Comparison of ENCODE assay signal across 8 mouse cellular contexts in genomic region chr10:108162297-108163020, GRCm38 (mm10). TPM values are rescaled to one million over a fixed set of nuclear protein-coding genes. Genes with fewer than 3 reads are reported as not detected.
DNase-seq lines count a peak whose midpoint lies in the region; ATAC-seq and TF ChIP-seq lines count a peak whose summit lies in the region.

No protein-coding gene starts in this region.

- H3K4me2 ChIP-seq in embryonic facial prominence, embryonic 11.5 days (ENCODE audit: low read depth, low read length): peak overlapping the region; percentile 49
- H3K4me2 ChIP-seq in heart, embryonic 16.5 days (ENCODE audit: low read depth, low read length): peak overlapping the region; percentile 77

- peak; percentile 68 for DNase-seq in gastrocnemius, adult 2 months
- no peak for DNase-seq in gastrocnemius, postnatal 25 days
- no peak for DNase-seq in MEL (ENCODE audit: low read depth, low spot score)
- no peak for DNase-seq in embryonic facial prominence, embryonic 11.5 days (ENCODE audit: low spot score)
- peak; percentile 48 for DNase-seq in left cerebral cortex, postnatal 4 days
- no peak for DNase-seq in midbrain, embryonic 10.5 days (ENCODE audit: low spot score)

- H3K4me1 ChIP-seq in MEL (ENCODE audit: control insufficient read depth in 1 of 2, insufficient read depth in 2 of 2, low read length in 2 of 2): peaks cover 8 to 11% of the 10 kb centered on the region in 2 experiments; a peak in 3 of 4 replicates
- no peaks in the 10 kb centered on the region for H3K4me1 ChIP-seq in embryonic facial prominence, embryonic 11.5 days (ENCODE audit: control insufficient read depth, insufficient read depth, low read length)
- H3K4me1 ChIP-seq in heart, embryonic 16.5 days (ENCODE audit: control insufficient read depth, insufficient read depth, low read length): peaks cover 25% of the 10 kb centered on the region
- H3K4me1 ChIP-seq in midbrain, embryonic 10.5 days: peaks cover 28% of the 10 kb centered on the region
- H3K4me1 ChIP-seq in testis, adult 2 months (ENCODE audit: control insufficient read depth, insufficient read depth, low read length): peaks cover 7% of the 10 kb centered on the region

- intact Hi-C loops in gastrocnemius, adult 2 months (cut with DNase I): loop anchor here (10.0 kb wide), 1 partner anchor 72 kb away; no protein-coding TSS in a partner anchor
- intact Hi-C loops in left cerebral cortex, postnatal 4 days (cut with DNase I): loop anchor here (10.0 kb wide), 1 partner anchor 228 kb away; no protein-coding TSS in a partner anchor

- peak in 1 of 2 experiments; percentile 7; a peak in 1 of 4 replicates for TF ChIP-seq POLR2A in MEL (IDR thresholded peaks at IDR 0.05; ENCODE audit: control insufficient read depth in 1 of 2, insufficient read depth in 1 of 2, low read depth in 1 of 2, low read length in 2 of 2, poor library complexity in 1 of 2)
- no peak for TF ChIP-seq POLR2A in testis, adult 2 months (IDR thresholded peaks at IDR 0.05; ENCODE audit: control insufficient read depth, low read depth, low read length)

- no peak for TF ChIP-seq EP300 in MEL (IDR thresholded peaks at IDR 0.05; ENCODE audit: low read depth in 1 of 2, low read length in 2 of 2)

- H3K27ac ChIP-seq in gastrocnemius, adult 2 months: peak overlapping the region; percentile 94
- peak overlapping the region; percentile 91 for H3K27ac ChIP-seq in MEL (ENCODE audit: control insufficient read depth, low read depth, low read length)
- peak overlapping the region; percentile 97 for H3K27ac ChIP-seq in embryonic facial prominence, embryonic 11.5 days (replicated peaks; ENCODE audit: low read depth, low read length)
- H3K27ac ChIP-seq in heart, embryonic 16.5 days (ENCODE audit: low read length): peak overlapping the region; percentile 99
- peak overlapping the region; percentile 99 for H3K27ac ChIP-seq in midbrain, embryonic 10.5 days (replicated peaks)
- H3K27ac ChIP-seq in testis, adult 2 months (ENCODE audit: control insufficient read depth, insufficient read depth, low read depth, low read length): peak overlapping the region; percentile 99

- ATAC-seq in embryonic facial prominence, embryonic 11.5 days (replicated peaks; ENCODE audit: insufficient number of reproducible peaks, low FRiP score, low TSS enrichment, low read depth): peak; percentile 53
- peak; percentile 8 for ATAC-seq in heart, embryonic 16.5 days (replicated peaks; ENCODE audit: extremely low read depth, insufficient read depth, low FRiP score)

- TF ChIP-seq CTCF in gastrocnemius, adult 2 months (IDR thresholded peaks at IDR 0.05): no peak
- TF ChIP-seq CTCF in MEL (IDR thresholded peaks at IDR 0.05 in 2 of 3, conservative IDR thresholded peaks at IDR 0.05 in 1 of 3; ENCODE audit: control insufficient read depth in 1 of 3, insufficient read depth in 1 of 3, low read depth in 2 of 3, low read length in 3 of 3, poor library complexity in 1 of 3, severe bottlenecking in 1 of 3): no peak
- no peak for TF ChIP-seq CTCF in testis, adult 2 months (IDR thresholded peaks at IDR 0.05; ENCODE audit: control insufficient read depth, insufficient read depth, insufficient replicate concordance, low read depth, low read length)

- peaks cover 41% of the 10 kb centered on the region for H3K79me2 ChIP-seq in MEL (ENCODE audit: control insufficient read depth, insufficient read depth, low read length, poor library complexity)

- no peaks in the 10 kb centered on the region for H3K27me3 ChIP-seq in MEL (ENCODE audit: control insufficient read depth in 1 of 2, insufficient read depth in 2 of 2, low read length in 2 of 2)
- no peaks in the 10 kb centered on the region for H3K27me3 ChIP-seq in embryonic facial prominence, embryonic 11.5 days (ENCODE audit: control insufficient read depth, insufficient read depth, low read length)
- no peaks in the 10 kb centered on the region for H3K27me3 ChIP-seq in heart, embryonic 16.5 days (ENCODE audit: control insufficient read depth, insufficient read depth, low read length)
- H3K27me3 ChIP-seq in midbrain, embryonic 10.5 days (ENCODE audit: low read depth, poor library complexity, severe bottlenecking): no peaks in the 10 kb centered on the region
- no peaks in the 10 kb centered on the region for H3K27me3 ChIP-seq in testis, adult 2 months (ENCODE audit: control insufficient read depth, insufficient read depth, low read length)

- H3K9ac ChIP-seq in MEL (ENCODE audit: control insufficient read depth, low read depth, low read length, poor library complexity, severe bottlenecking): peak overlapping the region; percentile 100
- H3K9ac ChIP-seq in embryonic facial prominence, embryonic 11.5 days (replicated peaks; ENCODE audit: low read length): peak overlapping the region; percentile 98
- peak overlapping the region; percentile 96 for H3K9ac ChIP-seq in heart, embryonic 16.5 days (ENCODE audit: low read length)

- H3K4me3 ChIP-seq in gastrocnemius, adult 2 months: peak overlapping the region; percentile 93
- peak overlapping the region; percentile 91 to 100 for H3K4me3 ChIP-seq in MEL (ENCODE audit: control insufficient read depth in 1 of 2, insufficient read depth in 1 of 2, low read depth in 2 of 2, low read length in 2 of 2)
- H3K4me3 ChIP-seq in embryonic facial prominence, embryonic 11.5 days (ENCODE audit: low read depth, low read length): peak overlapping the region; percentile 89
- peak overlapping the region; percentile 88 for H3K4me3 ChIP-seq in heart, embryonic 16.5 days (ENCODE audit: low read length)
- H3K4me3 ChIP-seq in midbrain, embryonic 10.5 days: peak overlapping the region; percentile 99
- H3K4me3 ChIP-seq in testis, adult 2 months (ENCODE audit: control insufficient read depth, low read depth, low read length): peak overlapping the region; percentile 100

- H3K36me3 ChIP-seq in MEL (ENCODE audit: control insufficient read depth in 1 of 2, insufficient read depth in 2 of 2, low read length in 2 of 2): peaks cover 2 to 26% of the 10 kb centered on the region in 2 experiments; a peak in 3 of 4 replicates
- H3K36me3 ChIP-seq in embryonic facial prominence, embryonic 11.5 days (replicated peaks; ENCODE audit: control insufficient read depth, insufficient read depth, low read depth, low read length): no peaks in the 10 kb centered on the region
- no peaks in the 10 kb centered on the region for H3K36me3 ChIP-seq in heart, embryonic 16.5 days (ENCODE audit: control insufficient read depth, insufficient read depth)
- H3K36me3 ChIP-seq in midbrain, embryonic 10.5 days: 0 out of 2 replicates have a peak, but pooled peaks cover 2% of the 10 kb centered on the region
- H3K36me3 ChIP-seq in testis, adult 2 months (ENCODE audit: control insufficient read depth, insufficient read depth, low read length): no peaks in the 10 kb centered on the region

- TF ChIP-seq RAD21 in MEL (IDR thresholded peaks at IDR 0.05; ENCODE audit: low read depth, low read length): no peak

- under 1% methylated on average over 46 of the region's 79 CpGs for WGBS in embryonic facial prominence, embryonic 11.5 days
- under 1% methylated on average over 74 of the region's 79 CpGs for WGBS in heart, embryonic 16.5 days
- under 1% methylated on average over 76 of the region's 79 CpGs for WGBS in midbrain, embryonic 10.5 days

- no peaks in the 10 kb centered on the region for H3K9me3 ChIP-seq in MEL (replicated peaks; ENCODE audit: insufficient read depth, low read length)
- H3K9me3 ChIP-seq in embryonic facial prominence, embryonic 11.5 days (replicated peaks; ENCODE audit: control insufficient read depth, low read length): no peaks in the 10 kb centered on the region
- H3K9me3 ChIP-seq in heart, embryonic 16.5 days (replicated peaks; ENCODE audit: control insufficient read depth, low read length): no peaks in the 10 kb centered on the region
- H3K9me3 ChIP-seq in midbrain, embryonic 10.5 days (replicated peaks): no peaks in the 10 kb centered on the region

TF ChIP-seq in MEL, 35 proteins besides CTCF, POLR2A, EP300 and RAD21 (continues in another document):
- TF ChIP-seq MAX (IDR thresholded peaks at IDR 0.05; ENCODE audit: low read length): no peak
- no peak for TF ChIP-seq ETS1 (IDR thresholded peaks at IDR 0.05; ENCODE audit: low read depth, low read length)
- TF ChIP-seq MAZ (IDR thresholded peaks at IDR 0.05; ENCODE audit: low read depth, low read length): no peak
- no peak for TF ChIP-seq MYB (IDR thresholded peaks at IDR 0.05; ENCODE audit: low read depth, low read length)
- no peak for TF ChIP-seq ZMIZ1 (IDR thresholded peaks at IDR 0.05; ENCODE audit: low read depth, low read length)
- no peak for TF ChIP-seq KAT2A (conservative IDR thresholded peaks at IDR 0.05; ENCODE audit: low read depth, low read length)
- no peak for TF ChIP-seq ZNF384 (IDR thresholded peaks at IDR 0.05; ENCODE audit: low read depth, low read length)
- TF ChIP-seq MYC (IDR thresholded peaks at IDR 0.05; ENCODE audit: low read depth, low read length): no peak
- no peak for TF ChIP-seq POLR2AphosphoS2 (IDR thresholded peaks at IDR 0.05; ENCODE audit: low read length)
- no peak for TF ChIP-seq CHD1 (IDR thresholded peaks at IDR 0.05; ENCODE audit: low read depth, low read length)
- no peak for TF ChIP-seq UBTF (IDR thresholded peaks at IDR 0.05; ENCODE audit: borderline replicate concordance, insufficient read depth, low read depth, low read length)
- no peak for TF ChIP-seq MEF2A (IDR thresholded peaks at IDR 0.05; ENCODE audit: extremely low read depth, insufficient replicate concordance, low read depth, low read length, poor library complexity, severe bottlenecking)
- TF ChIP-seq GABPA (IDR thresholded peaks at IDR 0.05; ENCODE audit: low read depth, low read length): no peak
- TF ChIP-seq NELFE (IDR thresholded peaks at IDR 0.05; ENCODE audit: low read depth, low read length): no peak
- no peak for TF ChIP-seq E2F4 (IDR thresholded peaks at IDR 0.05; ENCODE audit: borderline replicate concordance, low read depth, low read length)
- no peak for TF ChIP-seq TCF12 (IDR thresholded peaks at IDR 0.05; ENCODE audit: low read depth, low read length)
- no peak for TF ChIP-seq NRF1 (IDR thresholded peaks at IDR 0.05; ENCODE audit: insufficient read depth, low read depth, low read length, poor library complexity, severe bottlenecking)

RNA-seq across cellular contexts. Expression of gene Ppp1r12a, which starts 0.5 kb away (rescaled TPM):
- total RNA-seq in gastrocnemius, adult 2 months (2021): 10 to 100 TPM; 23.2 to 29.1 TPM
- 10 to 100 TPM; 23.6 to 25.2 TPM for total RNA-seq in gastrocnemius, postnatal 25 days (2021)
- 59.1 and 62.1 TPM in 2 replicates for total RNA-seq in MEL (2012; rRNA removed)
- 10 to 100 TPM; 46.5 to 86.6 TPM for polyA plus RNA-seq in MEL (2012; ENCODE audit: insufficient read depth in 1 of 2, insufficient read length in 2 of 2, low read depth in 1 of 2, low replicate concordance in 2 of 2, missing spikeins in 1 of 2)
- polyA plus RNA-seq in embryonic facial prominence, embryonic 11.5 days (2014; fragmentation: Nextera tagmentation; extraction: Ambion mirVana): 74.5 and 79.5 TPM in 2 replicates
- polyA plus RNA-seq in heart, embryonic 16.5 days (2015; fragmentation: Nextera tagmentation; extraction: Ambion mirVana): 91.0 and 95.4 TPM in 2 replicates
- 100 to 1,000 TPM in 1 of 2 experiments, 10 to 100 TPM in 1; 93.4 to 100 TPM for total RNA-seq in left cerebral cortex, postnatal 4 days (2021)
- polyA plus RNA-seq in midbrain, embryonic 10.5 days (2016; fragmentation: Nextera tagmentation; extraction: Ambion mirVana): 70.7 and 80.6 TPM in 2 replicates
- 13.7 and 15.2 TPM in 2 replicates for polyA plus RNA-seq in testis, adult 2 months (2012; rRNA removed)

Comparison
In these comparisons a context has a peak if more than half of its experiments do, and no peak if none do; other contexts are left out.
1. DNase-seq: peak in gastrocnemius, adult 2 months (single experiment) and left cerebral cortex, postnatal 4 days (single experiment); none in gastrocnemius, postnatal 25 days (single experiment), MEL (single experiment), embryonic facial prominence, embryonic 11.5 days (single experiment) and midbrain, embryonic 10.5 days (single experiment).
2. Peak in every context shown above with its lines, with median percentiles within 50 percentile points of each other: H3K27ac ChIP-seq, H3K4me3 ChIP-seq and H3K9ac ChIP-seq.